Mouse (Mus musculus): ENCODE data around the gene Ncor2.
A peak's percentile ranks its signal among the peaks of the same experiment; 100 is the strongest.
"Not testable (repeated sequence)": the region's sequence is repeated elsewhere in the genome, so short reads cannot be mapped to it uniquely, and the experiment has no call there.

Gene Ncor2

GRCm38 (mm10) chr5:125179007-125179734 is at the start of gene Ncor2:
Gene Ncor2 (minus strand): TSS chr5:125179219.
- no peak for DNase-seq (ENCODE audit: low read depth)

- no peak for DNase-seq (ENCODE audit: low read depth)
Observed at GRCm38 (mm10) chr5:125227699-125228098, 48.7 kb upstream of the Ncor2 start.

DNA sequence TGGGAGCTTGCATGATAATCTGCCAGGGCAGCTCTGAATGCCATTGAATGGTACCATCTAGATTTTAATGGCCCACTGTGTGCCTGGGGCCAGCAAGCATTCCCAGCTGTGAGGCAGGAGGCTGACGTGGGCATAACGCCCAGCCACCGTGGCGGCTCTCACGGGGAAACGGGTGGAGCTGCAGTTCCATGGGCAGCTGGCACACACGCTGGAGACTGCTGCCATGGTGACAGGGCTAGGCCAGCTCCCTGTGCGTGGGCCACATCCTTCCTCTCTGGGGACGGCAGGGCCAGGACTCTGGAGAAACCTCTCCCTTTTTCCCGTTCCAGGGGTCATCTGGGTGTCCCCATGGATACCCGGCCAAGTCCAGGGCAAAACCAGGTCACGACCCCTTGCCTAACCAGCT is 47.2 kb upstream of the Ncor2 start:
- DNase-seq (ENCODE audit: low read depth), result peak; percentile 87

DNA sequence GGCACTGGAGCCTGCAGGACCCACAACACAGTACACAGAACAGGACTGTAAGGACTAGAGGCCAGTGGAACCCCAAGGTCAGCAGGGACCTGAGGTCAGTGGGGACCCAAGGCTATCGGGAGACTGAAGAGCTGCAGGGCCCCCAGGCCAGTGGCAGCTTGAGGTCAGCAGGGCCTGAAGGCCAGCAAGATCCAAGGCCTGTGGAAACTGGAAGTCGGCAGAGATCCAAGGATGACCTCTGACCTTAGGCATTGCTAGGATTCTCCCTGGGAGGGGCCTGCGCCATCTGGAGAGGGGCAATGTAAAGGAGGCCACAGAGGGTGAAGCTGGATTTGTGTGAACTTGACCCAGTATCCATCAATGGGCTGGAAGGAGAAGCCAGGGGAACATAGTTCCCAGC is 45.9 kb upstream of the Ncor2 start:
- DNase-seq (ENCODE audit: low read depth), result no peak

- DNase-seq (ENCODE audit: low read depth), result no peak
Observed at GRCm38 (mm10) chr5:125223961-125224360, 44.9 kb upstream of the Ncor2 start.

- no peak for DNase-seq (ENCODE audit: low read depth)
Observed at GRCm38 (mm10) chr5:125222706-125223105, 43.7 kb upstream of the Ncor2 start.

GRCm38 (mm10) chr5:125221868-125222267 is 42.8 kb upstream of the Ncor2 start:
- DNase-seq (ENCODE audit: low read depth), result peak; percentile 88

DNA sequence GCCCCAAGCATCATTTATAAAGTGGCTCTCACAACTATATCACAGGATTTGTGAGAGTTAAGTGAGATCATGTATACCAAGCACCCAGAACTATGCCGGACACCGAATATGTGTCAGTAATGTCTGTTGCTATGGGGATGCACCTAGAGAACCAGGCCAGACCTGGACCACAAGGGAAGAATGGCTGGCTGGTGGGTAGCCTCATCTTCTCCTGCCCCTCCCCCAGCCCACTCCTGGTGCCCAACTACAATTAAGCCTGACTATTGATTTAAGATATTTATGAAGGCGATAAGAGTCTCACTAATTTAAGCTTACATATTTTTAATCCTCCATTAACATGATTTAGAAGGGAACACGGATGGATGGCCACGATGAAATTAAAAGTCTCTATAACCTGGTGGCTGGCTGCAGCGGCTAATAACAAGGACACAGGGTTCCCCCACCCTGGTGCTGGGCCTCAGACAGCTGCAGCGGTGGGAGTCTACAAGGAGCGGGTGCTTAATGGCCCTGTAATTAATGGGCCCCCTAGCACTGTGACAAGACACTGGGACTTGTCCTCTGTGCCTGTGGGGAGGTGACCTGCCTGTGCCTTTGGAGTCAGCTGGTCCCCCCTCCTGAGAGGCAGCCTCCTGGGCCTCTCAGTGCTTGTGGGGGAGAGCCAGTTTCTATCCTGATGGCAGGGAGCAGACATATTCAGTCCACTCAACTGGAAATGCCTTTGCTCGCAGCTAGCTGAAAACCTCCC is 38.6 kb upstream of the Ncor2 start:
- DNase-seq (ENCODE audit: low read depth), result no peak

DNA sequence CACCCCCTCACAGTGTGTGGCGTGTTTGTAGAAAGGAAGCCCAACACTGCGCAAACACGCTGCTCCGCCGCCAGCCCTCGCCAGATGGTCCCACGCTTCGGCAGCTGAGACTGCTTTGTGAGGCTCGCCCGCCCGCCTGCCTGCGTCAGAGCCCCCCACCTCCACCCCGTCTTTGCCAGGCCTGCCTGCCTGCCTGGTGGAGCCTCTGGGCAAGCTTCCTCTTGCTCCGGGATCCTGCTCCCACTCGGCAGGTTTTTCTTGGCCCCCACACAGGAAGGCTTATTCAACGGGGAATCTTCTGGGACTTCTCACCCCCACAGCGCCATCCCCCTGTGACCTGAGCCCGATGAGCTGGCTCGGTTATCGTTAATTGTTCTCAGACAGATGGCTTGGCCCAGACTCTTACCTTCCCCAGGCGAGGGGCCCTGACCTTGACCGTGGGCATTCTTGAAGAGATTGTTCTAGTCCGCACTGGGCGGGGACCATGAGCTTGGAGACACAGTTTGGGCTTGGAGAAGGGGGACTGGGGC is 37.0 kb upstream of the Ncor2 start:
- DNase-seq (ENCODE audit: low read depth), result peak; percentile 81

GRCm38 (mm10) chr5:125215346-125215929 is 36.4 kb upstream of the Ncor2 start:
- peak; percentile 68 for DNase-seq (ENCODE audit: low read depth)

GRCm38 (mm10) chr5:125214064-125214463 is 35.0 kb upstream of the Ncor2 start:
- no peak for DNase-seq (ENCODE audit: low read depth)

- not testable (repeated sequence) for DNase-seq (ENCODE audit: low read depth)
Observed at GRCm38 (mm10) chr5:125204910-125205309, 25.9 kb upstream of the Ncor2 start.

GRCm38 (mm10) chr5:125204199-125204815 is 25.3 kb upstream of the Ncor2 start:
- no peak for DNase-seq (ENCODE audit: low read depth)

GRCm38 (mm10) chr5:125203759-125204158 is 24.7 kb upstream of the Ncor2 start:
- no peak for DNase-seq (ENCODE audit: low read depth)

DNA sequence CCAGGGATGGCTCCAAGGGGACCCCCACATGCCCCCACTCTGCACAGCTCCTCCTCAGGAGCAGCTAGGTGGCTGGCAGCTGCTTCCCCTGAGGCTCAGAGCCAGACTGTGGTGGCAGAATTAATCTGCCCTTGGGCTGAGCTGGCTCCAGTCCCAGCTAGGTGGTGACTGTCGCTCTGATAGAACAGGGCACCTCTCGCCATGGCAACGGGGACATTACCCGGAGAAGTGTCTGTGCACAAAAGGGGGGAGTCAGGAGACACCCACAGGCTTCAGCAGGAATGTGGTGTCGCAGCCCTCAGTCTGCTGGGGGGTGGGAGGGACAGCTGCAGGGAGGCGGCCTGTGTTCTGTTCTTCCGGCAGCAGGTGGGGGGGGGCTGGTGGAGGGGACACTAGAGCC is 24.1 kb upstream of the Ncor2 start:
- no peak for DNase-seq (ENCODE audit: low read depth)

DNA sequence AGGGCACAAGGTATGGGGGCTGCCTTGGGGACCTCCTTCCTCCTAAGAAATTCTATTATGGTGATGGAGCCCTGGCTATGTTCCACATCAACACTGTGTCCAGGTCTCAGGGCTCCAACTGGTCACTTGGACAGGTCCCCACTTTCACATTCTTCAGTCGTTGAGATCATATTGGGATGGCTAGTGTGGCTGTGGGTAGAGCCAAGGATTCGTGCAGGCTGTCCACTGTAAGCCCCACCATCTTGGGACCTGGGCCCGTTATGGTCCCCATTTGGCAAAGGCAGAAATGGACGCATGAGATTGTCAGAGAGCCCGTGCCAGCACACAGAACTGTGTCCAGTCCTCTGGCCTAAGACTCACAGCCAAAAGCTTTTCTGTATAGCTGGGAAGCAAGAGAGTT is 23.1 kb upstream of the Ncor2 start:
- DNase-seq (ENCODE audit: low read depth), result no peak

DNA sequence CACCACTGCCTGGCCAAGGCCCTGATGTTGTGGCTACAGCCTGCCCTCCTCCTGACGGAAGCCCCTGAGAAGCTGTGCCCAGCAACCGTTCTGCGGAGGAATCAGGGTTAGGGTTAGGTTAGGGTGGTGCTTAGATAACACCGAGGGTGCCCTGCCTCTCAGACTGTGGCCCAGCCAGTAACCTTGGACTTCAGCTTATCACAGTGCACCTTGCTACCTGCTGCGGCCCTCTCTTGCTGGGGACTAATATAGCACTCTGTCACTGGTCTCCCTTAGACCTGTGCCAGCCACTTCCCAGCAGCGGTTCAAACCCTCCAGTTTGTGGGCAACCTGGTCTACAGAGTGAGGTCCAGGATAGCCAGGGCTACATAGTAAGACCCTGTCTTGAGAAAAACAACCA is 20.1 kb upstream of the Ncor2 start:
- DNase-seq (ENCODE audit: low read depth), result no peak

- DNase-seq (ENCODE audit: low read depth), result not testable (repeated sequence)
Observed at GRCm38 (mm10) chr5:125197325-125197724, 18.3 kb upstream of the Ncor2 start.

DNA sequence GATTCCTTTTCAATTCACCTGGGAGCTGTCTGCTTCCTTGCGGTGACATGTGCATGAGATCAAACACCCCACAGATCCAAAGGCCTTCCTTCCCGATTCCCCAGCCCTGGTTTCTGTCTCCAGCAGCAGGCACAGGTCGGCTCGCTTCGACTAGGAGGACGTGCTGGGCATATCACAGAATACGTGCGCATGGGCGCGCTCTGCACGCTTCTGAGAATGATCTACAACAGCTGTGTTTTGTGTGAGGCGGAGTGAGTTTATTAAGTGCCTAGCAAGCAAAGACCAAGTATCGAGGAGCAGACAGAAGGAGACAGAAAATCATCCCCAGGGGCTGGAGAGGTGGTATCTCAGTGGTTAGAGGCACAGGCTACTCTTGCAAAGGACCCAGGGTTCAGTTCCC is 17.0 kb upstream of the Ncor2 start:
- no peak for DNase-seq (ENCODE audit: low read depth)

GRCm38 (mm10) chr5:125195142-125195541 is 16.1 kb upstream of the Ncor2 start:
- DNase-seq (ENCODE audit: low read depth), result no peak

DNA sequence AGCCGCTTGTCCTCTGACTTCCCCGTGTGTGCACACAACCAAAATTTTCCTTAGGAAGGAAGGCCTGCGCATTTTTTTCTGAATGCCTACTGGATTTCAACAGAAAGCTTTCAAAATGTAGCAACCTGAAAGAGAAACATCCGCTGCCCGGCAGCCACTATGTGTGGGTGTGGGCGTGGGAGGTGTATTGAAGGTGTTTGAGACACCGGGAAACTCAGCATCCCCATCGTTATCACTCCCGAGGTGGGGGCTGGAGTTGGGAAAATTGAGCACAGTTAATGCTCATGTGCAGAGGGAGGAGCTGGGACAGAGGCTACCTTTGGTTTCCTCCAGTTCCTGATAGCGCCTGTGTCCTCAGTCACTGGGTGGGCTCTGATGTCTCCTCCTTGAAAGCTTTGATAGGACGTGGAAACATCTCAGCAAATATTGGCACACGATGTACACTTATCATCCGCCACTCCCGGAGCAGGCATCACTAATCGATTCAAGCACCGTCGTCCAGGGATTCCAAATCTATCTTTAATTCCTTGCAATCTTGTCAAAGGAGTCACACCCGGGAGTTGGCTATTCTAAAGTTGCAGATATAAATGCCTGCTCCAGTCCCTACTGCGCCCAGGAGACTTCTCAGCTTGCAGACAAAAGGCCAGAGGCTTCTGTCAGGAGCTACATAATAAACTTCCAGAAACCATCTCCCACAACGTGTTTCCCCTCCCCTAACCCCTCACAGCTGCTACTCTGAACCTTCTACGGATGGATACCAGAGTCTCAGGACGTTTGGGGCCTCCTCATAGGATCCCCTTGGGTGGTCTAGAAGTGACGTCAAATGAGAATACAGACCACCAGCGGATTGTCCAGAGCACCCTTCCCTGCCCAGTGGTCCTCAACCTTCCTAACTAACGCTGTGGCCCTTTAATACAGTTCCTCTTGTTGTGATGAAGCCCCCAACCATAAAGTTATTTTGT is 14.7 kb upstream of the Ncor2 start:
- DNase-seq (ENCODE audit: low read depth), result no peak

All from fibroblast of lung, adult 2 months (primary cell).